Mouse (Mus musculus) heart, embryonic 15.5 days (tissue): ENCODE results near the gene Ecm1. TPM values are rescaled to one million over a fixed set of nuclear protein-coding genes. Genes with fewer than 3 reads are reported as not detected.

ENCODE experiments used
- ATAC-seq: fragments of 200-750 bp; cut with Nextera tagmentation; replicated peaks from 2 replicates; pipeline ENCODE4 v1.8.0; 2017; ENCODE audit warnings: low read depth, moderate TSS enrichment; ENCODE audit not compliant: insufficient number of reproducible peaks, insufficient read depth, low FRiP score
- H3K27ac ChIP-seq: fragments of 300-500 bp; sonication (generic); 2 replicates; pipeline ENCODE4 v1.5.1; 2015; ENCODE audit warnings: mild to moderate bottlenecking, inconsistent platforms
- H3K27me3 ChIP-seq: fragments of 300-500 bp; sonication (generic); 2 replicates; pipeline ENCODE4 v1.6.1; 2015; ENCODE audit warnings: inconsistent platforms
- H3K36me3 ChIP-seq: fragments of 300-500 bp; sonication (generic); 2 replicates; pipeline ENCODE4 v1.6.1; 2015; ENCODE audit warnings: mild to moderate bottlenecking, inconsistent platforms
- H3K4me1 ChIP-seq: fragments of 300-500 bp; sonication (generic); replicated peaks from 2 replicates; pipeline ENCODE4 v1.6.1; 2015; ENCODE audit warnings: inconsistent platforms
- H3K4me2 ChIP-seq: fragments of 300-500 bp; sonication (generic); 2 replicates; pipeline ENCODE4 v1.6.1; 2015; ENCODE audit warnings: inconsistent platforms, mild to moderate bottlenecking, moderate library complexity
- H3K4me3 ChIP-seq: fragments of 300-500 bp; sonication (generic); 2 replicates; pipeline ENCODE4 v1.5.1; 2015; ENCODE audit warnings: mild to moderate bottlenecking, inconsistent platforms
- H3K9ac ChIP-seq: fragments of 300-500 bp; sonication (generic); 2 replicates; pipeline ENCODE4 v1.6.1; 2015; ENCODE audit warnings: mild to moderate bottlenecking, inconsistent platforms
- H3K9me3 ChIP-seq: fragments of 300-500 bp; sonication (generic); replicated peaks from 2 replicates; pipeline ENCODE4 v1.6.1; 2016; ENCODE audit warnings: inconsistent platforms
- WGBS: fragments of 180-500 bp; shearing (Covaris S2); methylation state at CpG from one replicate; pipeline ENCODE4 v1.1.7; 2015; ENCODE audit warnings: mixed read lengths; 5-methylcytosine and 5-hydroxymethylcytosine counted together
- microRNA-seq: library from miRNA; unstranded; fragments of <30 nt; microRNA quantifications from one replicate; pipeline ENCODE4, GENCODE M21; 2016
- polyA plus RNA-seq: library from polyadenylated mRNA; unstranded; fragments of >200 nt; fragmentation: Nextera tagmentation; extraction: Ambion mirVana; gene quantifications from 2 replicates; pipeline ENCODE4 v1.2.1, GENCODE M21; 2015

Gene Ecm1
- polyA plus RNA-seq, 1 experiment from 2014 or later, result 56.3 TPM

DNA sequence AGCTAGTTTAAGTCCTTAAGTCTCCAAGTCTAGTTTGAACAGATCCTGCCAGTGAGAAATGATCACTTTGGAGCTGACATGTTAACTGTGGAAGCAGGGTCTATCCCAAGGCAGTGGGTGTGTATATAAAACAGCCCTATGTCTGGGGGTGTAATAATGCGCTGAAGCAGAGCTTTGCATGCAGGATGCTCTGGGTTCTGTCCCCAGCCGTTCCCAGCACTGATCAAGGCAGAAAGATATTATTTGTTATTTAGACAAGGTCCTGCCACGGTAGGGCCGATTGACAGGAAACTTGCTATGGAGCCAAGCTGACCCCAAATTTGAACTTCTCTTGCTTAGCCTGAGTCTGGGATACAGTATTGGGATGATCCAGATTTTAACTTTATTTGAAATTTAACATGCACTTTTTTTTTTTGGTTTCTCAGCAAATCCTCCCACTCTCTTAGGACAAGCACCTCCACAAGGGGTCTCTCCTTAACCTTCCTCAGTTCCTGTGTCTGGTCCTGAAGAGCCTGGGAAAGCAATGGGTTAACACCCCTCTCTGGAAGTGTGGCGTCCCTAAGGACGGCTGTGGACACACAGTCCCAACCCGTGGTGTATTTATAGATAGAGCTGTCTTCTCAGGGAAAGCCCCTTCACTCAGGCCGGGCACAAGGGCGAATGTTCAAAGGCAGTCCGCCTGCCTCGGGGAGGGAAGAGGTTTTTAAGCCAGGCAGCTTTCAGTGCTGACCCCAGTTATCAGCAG lies 50.0 kb downstream of the Ecm1 start:
- 13% methylated on average over 11 of the region's 11 CpGs for whole genome bisulfite sequencing
- H3K27me3 ChIP-seq, result no peaks in the 10 kb centered on the region
- H3K27ac ChIP-seq, result peak overlapping the region; percentile 91
- H3K4me3 ChIP-seq, result no peak overlapping the region
- no peak; the same call in 1 of the 2 replicates for ATAC-seq
- no peaks in the 10 kb centered on the region for H3K9me3 ChIP-seq
- H3K9ac ChIP-seq, result no peak overlapping the region
- H3K4me2 ChIP-seq, result peak overlapping the region; percentile 36
- H3K36me3 ChIP-seq, result no peaks in the 10 kb centered on the region
- peaks cover 81% of the 10 kb centered on the region for H3K4me1 ChIP-seq

DNA sequence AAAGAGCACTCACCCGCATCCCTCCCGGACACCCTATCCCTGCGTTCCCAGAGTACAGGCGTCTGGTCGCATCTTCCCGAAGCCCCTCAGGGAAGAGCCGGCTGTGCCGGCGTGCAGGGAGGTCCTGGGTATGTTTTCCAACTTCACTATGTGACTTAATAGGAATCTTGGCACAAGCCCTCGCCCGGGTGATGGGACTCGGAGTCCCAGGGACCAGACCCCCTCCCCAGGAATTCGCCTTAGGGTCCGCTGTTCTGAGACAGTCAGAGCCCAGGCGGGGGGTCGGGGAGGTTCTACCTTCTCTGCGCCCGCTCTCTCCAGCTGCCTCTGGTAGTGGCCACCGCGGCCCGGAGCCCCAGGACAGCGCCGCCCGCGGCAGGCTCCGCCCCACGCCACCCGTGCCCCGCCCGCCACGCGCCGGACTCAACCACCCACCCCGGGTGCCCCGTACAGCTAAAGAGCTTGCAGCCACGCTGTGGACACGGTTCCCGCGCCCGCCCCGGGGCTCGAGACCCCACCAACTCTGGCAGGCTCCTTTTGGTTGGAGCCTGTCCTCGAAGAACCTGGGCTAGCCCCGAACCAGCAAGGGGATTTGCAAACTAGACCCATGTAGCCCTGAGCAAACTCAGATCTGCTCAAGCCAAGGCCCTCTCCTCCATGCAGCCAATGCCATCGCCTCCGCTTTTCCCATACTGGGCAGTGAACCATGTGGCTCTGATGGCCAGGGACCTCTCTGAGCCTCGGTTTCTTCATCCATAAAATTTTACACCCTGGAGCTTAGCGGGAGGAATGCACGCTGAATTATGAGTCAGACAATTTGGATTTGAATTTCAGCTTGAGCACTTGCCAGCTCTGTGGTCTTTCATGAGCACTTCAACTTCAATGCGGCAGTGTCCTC lies 51.6 kb downstream of the Ecm1 start, which contains the start of gene Adamtsl4:
TSS of gene Adamtsl4 (minus strand) at position 394 of the 898 bp plus-strand sequence.
- no peaks in the 10 kb centered on the region for H3K36me3 ChIP-seq
- peak within 1 kb of the TSS; percentile 82 for H3K4me2 ChIP-seq
- H3K27me3 ChIP-seq, result no peaks in the 10 kb centered on the region
- no peaks in the 10 kb centered on the region for H3K9me3 ChIP-seq
- H3K4me1 ChIP-seq, result peaks cover 76% of the 10 kb centered on the region
- WGBS, result 4% methylated on average over 50 of the region's 50 CpGs
- H3K9ac ChIP-seq, result peak within 1 kb of the TSS; percentile 54
- H3K27ac ChIP-seq, result peak within 1 kb of the TSS; percentile 91
- H3K4me3 ChIP-seq, result peak within 1 kb of the TSS; percentile 52
- peak; percentile 71 for ATAC-seq

DNA sequence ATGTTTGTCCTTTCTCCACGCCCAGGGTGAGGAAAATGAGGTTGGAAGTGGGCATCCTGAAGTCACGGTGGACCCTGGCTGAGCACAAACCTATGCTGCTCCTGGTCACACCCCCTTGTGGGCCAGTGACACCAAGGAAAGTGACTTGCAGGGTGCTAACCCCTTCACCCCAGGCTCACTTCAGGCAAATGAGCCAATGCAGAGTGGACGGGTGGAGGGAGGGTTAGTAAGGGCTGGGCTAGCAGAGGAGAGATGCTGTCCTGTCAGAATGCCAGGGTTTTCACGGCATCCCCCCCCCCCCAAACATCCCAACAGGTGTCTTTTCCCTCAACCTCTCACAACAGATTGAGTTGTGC lies 52.2 kb downstream of the Ecm1 start:
- peak overlapping the region; percentile 91 for H3K27ac ChIP-seq
- H3K9me3 ChIP-seq, result no peaks in the 10 kb centered on the region
- peak overlapping the region; percentile 52 for H3K4me3 ChIP-seq
- H3K4me1 ChIP-seq, result peaks cover 71% of the 10 kb centered on the region
- no peaks in the 10 kb centered on the region for H3K27me3 ChIP-seq
- no peaks in the 10 kb centered on the region for H3K36me3 ChIP-seq
- 14% methylated on average over 4 of the region's 4 CpGs for WGBS
- ATAC-seq, result no peak
- H3K9ac ChIP-seq, result peak overlapping the region; percentile 54
- peak overlapping the region; percentile 82 for H3K4me2 ChIP-seq

DNA sequence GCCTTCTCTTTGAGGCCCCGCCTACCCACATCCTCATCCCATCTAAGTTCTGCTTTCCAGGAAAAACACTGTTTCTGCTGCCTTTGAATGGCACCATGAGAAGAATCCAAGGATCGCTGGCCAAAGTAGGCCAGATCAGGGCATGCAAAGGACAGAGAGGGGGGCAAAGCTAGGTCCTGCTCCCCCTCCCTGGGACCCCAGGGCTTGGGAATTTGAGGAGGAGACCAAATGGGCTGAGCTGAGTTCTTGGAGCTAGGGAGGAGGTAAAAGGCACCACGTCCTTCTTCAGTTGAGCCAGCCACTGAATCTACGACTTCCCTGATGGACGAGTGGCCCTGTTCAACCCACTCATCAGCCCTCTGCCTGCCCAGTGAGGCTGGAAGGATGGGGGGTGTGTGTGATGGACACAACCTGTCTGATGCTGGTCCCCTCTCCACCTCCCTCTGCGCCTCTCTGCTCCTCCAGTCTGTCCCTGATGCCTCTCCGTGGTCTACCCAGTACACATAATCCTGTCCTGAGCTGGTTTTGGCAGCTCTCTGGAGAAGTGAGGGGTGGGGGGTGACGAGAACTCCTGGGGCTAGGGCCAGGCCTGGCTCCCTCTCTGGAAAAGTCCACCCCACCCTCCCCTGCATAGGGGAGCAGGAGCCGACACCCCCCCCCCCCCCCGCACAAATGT lies 52.7 kb downstream of the Ecm1 start:
- Histone ChIP-seq H3K36me3 (no peaks in the 10 kb centered on the region), H3K4me2 (peak overlapping the region; percentile 82), H3K9me3 (no peaks in the 10 kb centered on the region), H3K27ac (peak overlapping the region; percentile 91), H3K27me3 (no peaks in the 10 kb centered on the region), H3K9ac (peak overlapping the region; percentile 54; the same call in 1 of the 2 replicates), H3K4me3 (peak overlapping the region; percentile 52), H3K4me1 (peaks cover 74% of the 10 kb centered on the region)
- ATAC-seq, result peak; percentile 16; the same call in 1 of the 2 replicates
- WGBS, result 48% methylated on average over 10 of the region's 10 CpGs

DNA sequence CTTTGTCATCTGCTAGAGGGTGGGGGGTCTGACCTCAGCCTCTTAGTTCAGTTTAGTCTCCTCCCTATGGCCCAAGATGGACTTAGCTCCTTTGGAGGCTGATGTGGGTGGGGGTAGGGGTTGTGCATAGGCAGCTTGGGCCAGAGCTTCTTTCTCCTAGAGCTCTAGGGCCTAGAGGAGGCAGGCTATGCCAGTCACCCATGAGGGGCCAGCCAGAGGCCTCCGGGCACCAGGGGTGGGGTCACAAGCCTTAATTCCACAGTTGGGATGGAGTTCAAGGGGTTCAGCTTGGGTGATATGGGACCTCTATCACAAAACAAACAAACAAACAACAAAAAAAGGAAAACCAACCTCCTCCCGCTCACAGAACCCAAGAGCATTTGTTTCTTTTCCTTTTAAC lies 53.7 kb downstream of the Ecm1 start:
- ATAC-seq, result no peak
- peaks cover 83% of the 10 kb centered on the region for H3K4me1 ChIP-seq
- no peak overlapping the region for H3K9ac ChIP-seq
- no peaks in the 10 kb centered on the region for H3K36me3 ChIP-seq
- WGBS, result 75% methylated on average over 2 of the region's 2 CpGs
- no peaks in the 10 kb centered on the region for H3K9me3 ChIP-seq
- H3K4me2 ChIP-seq, result no peak overlapping the region
- no peaks in the 10 kb centered on the region for H3K27me3 ChIP-seq
- H3K27ac ChIP-seq, result 0 out of 2 replicates have a peak overlapping the region, but pooled peaks have one; percentile 24
- H3K4me3 ChIP-seq, result no peak overlapping the region

DNA sequence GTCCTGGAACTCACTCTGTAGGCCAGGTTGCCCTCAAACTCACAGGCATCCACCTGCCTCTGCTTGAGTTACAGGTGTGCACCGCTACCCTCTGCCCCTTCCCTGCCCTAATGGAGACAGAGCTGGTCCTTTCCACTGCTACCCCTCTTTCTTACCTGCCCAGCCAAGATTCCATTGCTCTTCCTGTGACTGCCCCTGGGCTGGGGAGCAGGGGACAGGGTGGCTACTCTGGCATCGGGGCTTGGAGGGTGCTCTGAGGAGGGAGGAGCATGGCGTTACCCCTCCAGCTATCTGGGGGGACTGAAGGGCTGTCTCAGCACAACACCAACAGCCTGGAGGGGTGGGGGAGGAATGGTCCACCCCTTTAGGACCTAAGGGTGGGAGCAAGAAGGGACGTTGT lies 54.1 kb downstream of the Ecm1 start:
- WGBS, result 74% methylated on average over 4 of the region's 4 CpGs
- Histone ChIP-seq H3K9ac (no peak overlapping the region), H3K27me3 (no peaks in the 10 kb centered on the region), H3K4me3 (no peak overlapping the region), H3K27ac (0 out of 2 replicates have a peak overlapping the region, but pooled peaks have one; percentile 24), H3K4me1 (peaks cover 80% of the 10 kb centered on the region), H3K9me3 (no peaks in the 10 kb centered on the region), H3K4me2 (no peak overlapping the region), H3K36me3 (no peaks in the 10 kb centered on the region)
- ATAC-seq, result no peak

DNA sequence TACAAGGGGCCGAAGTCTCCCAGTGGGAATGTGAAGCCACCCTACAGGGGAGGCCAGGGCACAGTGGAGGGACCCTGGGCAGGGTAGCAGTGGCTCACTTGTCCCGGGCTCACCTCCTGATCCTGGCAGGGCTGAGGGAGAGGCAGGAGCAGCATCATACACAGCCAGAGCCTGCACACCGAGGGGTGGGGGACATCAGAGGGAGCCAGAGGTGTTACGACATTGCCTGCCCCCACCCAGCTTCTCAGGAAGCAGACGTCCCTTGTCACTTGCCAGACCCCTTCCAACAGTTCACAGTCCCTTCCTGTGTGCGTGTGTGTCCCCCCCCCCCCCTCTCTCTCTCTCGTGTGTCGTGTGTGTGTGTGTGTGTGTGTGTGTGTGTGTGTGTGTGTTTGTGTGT lies 54.5 kb downstream of the Ecm1 start:
- Histone ChIP-seq H3K9ac (no peak overlapping the region), H3K9me3 (no peaks in the 10 kb centered on the region), H3K4me2 (no peak overlapping the region), H3K4me3 (no peak overlapping the region), H3K36me3 (no peaks in the 10 kb centered on the region), H3K27me3 (no peaks in the 10 kb centered on the region), H3K27ac (no peak overlapping the region), H3K4me1 (peaks cover 76% of the 10 kb centered on the region)
- ATAC-seq, result no peak
- 36% methylated on average over 8 of the region's 8 CpGs for WGBS

Small RNA genes lying within 50 kb of the gene (microRNA-seq; reads per million reads assigned to microRNA genes)
- gene Mir7014, result not detected

Other genes with a start within 250 kb of the Ecm1 start
- gene Ctsk, start 240.3 kb downstream of the Ecm1 start, polyA plus RNA-seq, result 15.9 and 18.1 TPM in 2 replicates
- gene Ctss, start 212.8 kb downstream of the Ecm1 start, polyA plus RNA-seq, result 17.3 and 31.6 TPM in 2 replicates
- gene Hormad1, start 179.9 kb downstream of the Ecm1 start, polyA plus RNA-seq, result not detected in 2 replicates
- 23.1 and 26.5 TPM in 2 replicates for gene Golph3l, start 150.6 kb downstream of the Ecm1 start, polyA plus RNA-seq
- gene Ensa, start 114.6 kb downstream of the Ecm1 start, polyA plus RNA-seq, result 45.8 and 53.7 TPM in 2 replicates
- gene Mcl1, start 80.8 kb downstream of the Ecm1 start, polyA plus RNA-seq, result 38.4 and 45.4 TPM in 2 replicates
- gene Adamtsl4, start 51.7 kb downstream of the Ecm1 start, polyA plus RNA-seq, result 6.9 and 10.6 TPM in 2 replicates
- gene Tars2, start 20.6 kb upstream of the Ecm1 start, polyA plus RNA-seq, result 31.3 and 42.4 TPM in 2 replicates
- 17.6 and 19.6 TPM in 2 replicates for gene Rprd2, start 79.3 kb upstream of the Ecm1 start, polyA plus RNA-seq
- gene Prpf3, start 116.3 kb upstream of the Ecm1 start, polyA plus RNA-seq, result 27.5 and 31.0 TPM in 2 replicates
- gene Mrps21, start 131.9 kb upstream of the Ecm1 start, polyA plus RNA-seq, result 323 and 434 TPM in 2 replicates
- 3.6 and 4.7 TPM in 2 replicates for gene Ciart, start 142.7 kb upstream of the Ecm1 start, polyA plus RNA-seq
- 38.4 and 43.5 TPM in 2 replicates for gene BC028528, start 152.4 kb upstream of the Ecm1 start, polyA plus RNA-seq
- gene Aph1a, start 154.4 kb upstream of the Ecm1 start, polyA plus RNA-seq, result 33.3 and 35.8 TPM in 2 replicates
- gene Car14, start 165.1 kb upstream of the Ecm1 start, polyA plus RNA-seq, result 46.9 and 55.7 TPM in 2 replicates
- gene Anp32e, start 189.7 kb upstream of the Ecm1 start, polyA plus RNA-seq, result 183 and 187 TPM in 2 replicates